Mouse (Mus musculus): ENCODE results near the gene Cspg4.

Cspg4 gene

DNA sequence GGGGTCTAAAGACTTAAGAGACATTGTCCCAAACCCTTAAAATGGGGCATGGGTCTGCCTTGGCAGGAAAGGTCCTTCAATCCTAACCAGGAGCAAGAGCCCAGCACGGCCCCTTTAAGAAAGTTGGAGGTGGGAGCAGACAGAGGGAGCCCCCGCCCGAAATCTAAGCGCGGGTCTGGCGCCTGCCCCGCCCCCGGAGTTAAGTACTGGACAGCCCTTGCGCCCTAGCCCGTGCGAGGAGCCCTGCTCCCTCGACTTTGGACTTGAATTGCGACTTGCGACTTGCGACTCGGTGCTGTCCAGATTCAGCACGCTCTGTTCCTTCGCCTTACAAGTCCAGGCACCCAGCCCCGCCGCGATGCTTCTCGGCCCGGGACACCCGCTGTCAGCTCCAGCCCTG, at the start of gene Cspg4:
Gene Cspg4, plus strand, starts transcription at position 202 of the 400 bp plus-strand sequence.
- DNase-seq (ENCODE audit: low read depth, low spot score): no peak

DNA sequence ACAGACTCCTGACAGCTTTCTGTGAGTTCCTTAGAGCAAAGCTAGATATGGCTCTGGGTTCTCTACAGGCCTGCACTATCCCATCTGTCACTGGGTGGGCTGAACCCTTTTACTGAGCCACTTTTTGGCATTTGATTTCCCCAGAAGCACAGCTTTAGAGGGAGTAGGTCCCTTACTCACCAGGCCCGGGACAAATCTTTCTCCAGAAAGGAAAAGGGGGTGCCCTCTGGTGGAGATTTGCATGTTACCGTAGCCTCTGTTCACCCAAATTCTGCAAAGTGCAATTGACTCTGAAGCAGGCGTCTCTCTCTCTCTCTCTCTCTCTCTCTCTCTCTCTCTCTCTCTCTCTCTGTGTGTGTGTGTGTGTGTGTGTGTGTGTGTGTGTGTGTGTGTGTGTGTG, 39.9 kb upstream of the Cspg4 start:
- no peak for DNase-seq (ENCODE audit: low read depth, low spot score)

DNA sequence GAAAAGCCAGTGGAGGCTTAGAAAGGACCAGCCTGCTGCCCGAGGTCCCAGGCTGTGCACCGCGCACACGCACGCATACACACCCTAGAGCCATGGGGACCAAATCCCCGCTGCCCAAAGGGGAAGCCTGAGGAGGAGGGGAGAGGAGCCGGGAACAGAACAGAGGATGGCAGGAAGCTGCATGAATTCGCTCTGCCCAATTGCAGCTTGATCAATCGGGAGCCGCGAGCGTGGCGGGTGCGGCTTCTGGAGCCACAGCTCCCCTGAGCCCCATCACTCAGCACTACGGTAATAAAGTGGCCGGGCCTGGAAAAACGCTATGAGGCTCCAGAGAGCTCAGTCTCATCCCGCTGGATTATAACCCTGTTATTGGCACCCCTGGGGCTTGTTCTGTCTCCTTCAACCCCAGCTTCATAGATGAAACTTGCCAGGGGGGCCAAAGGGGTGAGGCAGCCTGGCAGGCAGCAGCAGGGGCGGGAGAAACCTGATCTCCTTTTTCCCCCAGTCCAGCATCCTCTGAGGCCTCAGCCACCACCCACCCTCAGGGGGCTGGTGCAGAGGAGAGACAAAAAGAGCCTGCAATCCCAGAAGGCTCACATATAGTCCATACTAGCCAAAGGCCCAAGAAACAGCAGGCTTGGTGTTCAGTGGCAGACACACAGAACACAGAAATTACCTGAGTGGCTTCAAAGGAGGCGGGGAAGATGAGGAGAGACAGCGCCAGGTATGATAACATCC, 39.2 kb upstream of the Cspg4 start:
- no peak for DNase-seq (ENCODE audit: low read depth, low spot score)

DNA sequence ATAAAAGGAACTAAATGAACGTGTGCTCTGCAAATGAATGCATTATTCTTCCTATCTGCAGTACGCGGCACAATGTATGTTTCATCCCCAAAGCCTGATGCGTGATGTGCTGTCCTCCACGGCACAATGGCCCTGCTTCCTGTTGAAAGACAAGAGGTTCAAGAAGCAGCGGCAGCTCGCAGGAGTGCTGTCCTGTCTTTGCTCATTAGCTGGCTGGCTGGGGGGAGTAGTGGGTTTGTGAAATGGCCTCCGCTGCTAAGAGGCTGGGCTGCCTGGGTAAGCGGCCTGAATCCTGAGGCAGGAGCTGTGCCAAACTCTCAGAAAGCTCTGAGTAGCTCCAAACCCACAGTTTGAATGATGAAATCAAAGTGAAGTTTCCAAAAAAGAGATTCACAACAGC, 36.7 kb upstream of the Cspg4 start:
- no peak for DNase-seq (ENCODE audit: low read depth, low spot score)

GRCm38 (mm10) chr9:56828841-56829240, 36.0 kb upstream of the Cspg4 start:
- no peak for DNase-seq (ENCODE audit: low read depth, low spot score)

- peak; percentile 47 for DNase-seq (ENCODE audit: low read depth, low spot score)
Measured at GRCm38 (mm10) chr9:56830162-56830561, 34.7 kb upstream of the Cspg4 start.

DNA sequence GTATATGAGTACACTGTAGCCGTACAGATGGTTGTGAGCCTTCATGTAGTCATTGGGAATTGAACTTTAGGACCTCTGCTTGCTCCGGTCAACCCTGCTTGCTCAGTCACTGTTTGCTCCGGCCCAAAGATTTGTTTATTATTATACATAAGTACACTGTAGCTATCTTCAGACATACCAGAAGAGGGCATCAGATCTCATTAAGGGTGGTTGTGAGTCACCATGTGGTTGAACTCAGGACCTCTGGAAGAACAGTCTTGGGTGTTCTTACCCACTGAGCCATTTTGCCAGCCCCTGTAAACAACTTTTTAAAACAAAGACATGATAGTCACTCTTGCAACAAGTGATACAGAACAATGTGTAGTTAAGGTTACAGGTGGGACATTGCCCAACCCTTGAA, 32.9 kb upstream of the Cspg4 start:
- DNase-seq (ENCODE audit: low read depth, low spot score): no peak

GRCm38 (mm10) chr9:56832900-56833299, 31.9 kb upstream of the Cspg4 start:
- no peak for DNase-seq (ENCODE audit: low read depth, low spot score)

- no peak for DNase-seq (ENCODE audit: low read depth, low spot score)
Measured at GRCm38 (mm10) chr9:56835152-56835551, 29.7 kb upstream of the Cspg4 start.

GRCm38 (mm10) chr9:56840721-56841120, 24.1 kb upstream of the Cspg4 start:
- DNase-seq (ENCODE audit: low read depth, low spot score): no peak

DNA sequence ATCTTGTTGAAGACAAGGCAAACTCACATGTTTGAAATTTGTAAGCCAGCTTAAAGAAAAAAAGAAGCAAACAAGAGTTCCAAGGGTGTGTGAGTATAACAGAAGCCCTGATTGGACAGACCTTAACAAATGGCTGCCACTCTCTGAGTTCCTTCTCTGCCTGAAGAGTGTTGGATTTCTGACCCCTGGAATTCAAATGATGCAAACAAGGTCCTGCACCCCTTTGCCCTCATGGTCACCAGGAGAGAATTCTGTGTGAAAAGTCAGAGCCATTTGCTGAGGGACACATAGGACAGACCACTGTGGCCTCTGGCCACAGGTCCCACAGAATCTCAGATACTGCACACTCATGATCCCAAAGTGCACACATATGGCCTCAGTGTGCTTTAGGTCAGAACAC, 23.0 kb upstream of the Cspg4 start:
- DNase-seq (ENCODE audit: low read depth, low spot score): no peak

- DNase-seq (ENCODE audit: low read depth, low spot score): no peak
Measured at GRCm38 (mm10) chr9:56842303-56842719, 22.5 kb upstream of the Cspg4 start.

GRCm38 (mm10) chr9:56843679-56844188, 21.1 kb upstream of the Cspg4 start:
- peak; percentile 40 for DNase-seq (ENCODE audit: low read depth, low spot score)

GRCm38 (mm10) chr9:56844644-56845043, 20.2 kb upstream of the Cspg4 start:
- DNase-seq (ENCODE audit: low read depth, low spot score): no peak

- peak; percentile 55 for DNase-seq (ENCODE audit: low read depth, low spot score)
Measured at GRCm38 (mm10) chr9:56847523-56847922, 17.3 kb upstream of the Cspg4 start.

- DNase-seq (ENCODE audit: low read depth, low spot score): no peak
Measured at GRCm38 (mm10) chr9:56850128-56850904, 14.5 kb upstream of the Cspg4 start.

- DNase-seq (ENCODE audit: low read depth, low spot score): no peak
Measured at GRCm38 (mm10) chr9:56850905-56851252, 14.0 kb upstream of the Cspg4 start.

- DNase-seq (ENCODE audit: low read depth, low spot score): no peak
Measured at GRCm38 (mm10) chr9:56851778-56852177, 13.1 kb upstream of the Cspg4 start.

GRCm38 (mm10) chr9:56857463-56857862, 7.4 kb upstream of the Cspg4 start:
- no peak for DNase-seq (ENCODE audit: low read depth, low spot score)

DNA sequence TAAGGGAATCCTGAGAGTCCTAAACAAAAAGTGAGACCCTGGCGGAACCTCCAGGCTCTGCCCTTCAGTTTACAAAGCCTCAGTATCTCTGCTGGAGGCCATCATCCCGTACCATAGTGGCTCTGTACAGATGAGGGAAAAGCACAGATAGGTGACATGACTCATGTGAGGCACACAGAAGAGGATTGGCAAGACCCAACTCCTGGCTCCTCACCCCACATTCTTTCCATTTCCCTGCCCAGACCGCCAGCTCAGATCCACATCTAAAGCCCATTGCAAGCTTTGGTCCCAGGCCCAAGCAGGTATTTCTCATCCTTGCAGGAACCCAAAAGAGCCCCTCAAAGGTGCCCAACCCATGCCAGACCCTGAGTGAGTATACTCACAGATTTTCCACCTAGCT, 4.8 kb upstream of the Cspg4 start:
- no peak for DNase-seq (ENCODE audit: low read depth, low spot score)

- no peak for DNase-seq (ENCODE audit: low read depth, low spot score)
Measured at GRCm38 (mm10) chr9:56860486-56861269, 4.2 kb upstream of the Cspg4 start.

DNA sequence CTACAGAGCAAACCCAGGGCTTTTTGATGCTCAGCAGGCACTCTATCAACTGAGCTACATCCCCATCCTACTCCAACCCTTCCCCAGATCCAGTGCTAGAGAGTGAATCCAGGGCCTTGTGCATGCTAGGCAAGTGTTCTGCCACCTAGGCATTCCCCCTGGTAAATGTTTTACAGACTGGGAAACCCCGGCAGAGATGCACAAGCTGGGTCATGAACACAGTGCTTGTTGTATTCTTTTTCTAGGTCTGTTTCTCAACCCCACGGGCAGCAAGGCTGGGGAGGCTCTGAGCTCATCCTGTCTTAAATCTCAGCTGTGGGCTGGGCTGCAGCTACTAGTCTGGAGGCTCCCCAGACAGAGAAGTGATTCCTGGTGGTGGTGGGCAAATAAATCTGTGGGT, 2.0 kb upstream of the Cspg4 start:
- DNase-seq (ENCODE audit: low read depth, low spot score): no peak
